Comparison of ENCODE assay signal across 28 mouse cellular contexts in genomic region chr16:92779175-92779574, GRCm38 (mm10).
"Had no signal": no experiment of that assay in that cellular context is flagged by ENCODE, and none has a peak within 500 bp of the region (broad histone marks: within the 10 kb centered on the region; RNA-seq: fewer than 3 reads in every experiment).

No protein-coding gene starts in this region.

- H3K27ac ChIP-seq: embryonic facial prominence, embryonic 10.5 days; embryonic facial prominence, embryonic 12.5 days; embryonic facial prominence, embryonic 13.5 days; embryonic facial prominence, embryonic 15.5 days; forebrain, embryonic 10.5 days; forebrain, embryonic 12.5 days; forebrain, embryonic 13.5 days; forebrain, embryonic 15.5 days; gastrocnemius, adult 2 months had no signal

- H3K9me3 ChIP-seq: embryonic facial prominence, embryonic 10.5 days; embryonic facial prominence, embryonic 12.5 days; embryonic facial prominence, embryonic 13.5 days; embryonic facial prominence, embryonic 15.5 days; forebrain, embryonic 10.5 days; forebrain, embryonic 13.5 days; forebrain, embryonic 15.5 days had no signal

- ATAC-seq: forebrain, embryonic 13.5 days; forebrain, embryonic 14.5 days; forebrain, embryonic 15.5 days; forebrain, embryonic 16.5 days; forebrain, postnatal 0 days had no signal

- H3K36me3 ChIP-seq: embryonic facial prominence, embryonic 10.5 days; embryonic facial prominence, embryonic 12.5 days; embryonic facial prominence, embryonic 13.5 days; embryonic facial prominence, embryonic 15.5 days; forebrain, embryonic 10.5 days; forebrain, embryonic 12.5 days; forebrain, embryonic 15.5 days had no signal

- H3K4me3 ChIP-seq: embryonic facial prominence, embryonic 10.5 days; embryonic facial prominence, embryonic 12.5 days; embryonic facial prominence, embryonic 13.5 days; embryonic facial prominence, embryonic 15.5 days; erythroblast, embryonic 14.5 days; forebrain, embryonic 10.5 days; forebrain, embryonic 12.5 days; forebrain, embryonic 13.5 days; forebrain, embryonic 15.5 days; gastrocnemius, adult 2 months had no signal

- H3K4me1 ChIP-seq: forebrain, embryonic 15.5 days had no signal

- DNase-seq: cerebellum, adult 2 months; cerebellum, adult 8-10 months; cerebellum, adult 9-10 months; cerebellum, adult 9-11 months; cerebellum, postnatal 10 days; cerebellum, postnatal 14 days; cerebellum, postnatal 25 days; cerebellum, postnatal 36 days; embryo, embryonic 11 days; forebrain, postnatal 0 days; gastrocnemius, adult 2 months; gastrocnemius, postnatal 10 days; gastrocnemius, postnatal 14 days; gastrocnemius, postnatal 25 days; gastrocnemius, postnatal 36 days; heart, adult 11 months; heart, adult 18-20 months had no signal

- H3K9ac ChIP-seq: embryonic facial prominence, embryonic 12.5 days; embryonic facial prominence, embryonic 13.5 days; embryonic facial prominence, embryonic 15.5 days; forebrain, embryonic 12.5 days; forebrain, embryonic 13.5 days; forebrain, embryonic 15.5 days; forebrain, postnatal 0 days had no signal

- H3K27me3 ChIP-seq: embryonic facial prominence, embryonic 12.5 days; embryonic facial prominence, embryonic 13.5 days; embryonic facial prominence, embryonic 15.5 days; forebrain, embryonic 13.5 days; forebrain, embryonic 15.5 days had no signal

- H3K4me2 ChIP-seq: embryonic facial prominence, embryonic 12.5 days; embryonic facial prominence, embryonic 13.5 days; embryonic facial prominence, embryonic 15.5 days; forebrain, embryonic 12.5 days; forebrain, embryonic 13.5 days; forebrain, embryonic 15.5 days had no signal
